Mouse (Mus musculus) testis, postnatal 14 days (tissue): ENCODE results near the gene Supt3.

ENCODE experiments used
- DNase-seq: peaks from one replicate; pipeline ENCODE4 v3.0.0; 2021; ENCODE audit warnings: low spot score

The Supt3 gene

DNA sequence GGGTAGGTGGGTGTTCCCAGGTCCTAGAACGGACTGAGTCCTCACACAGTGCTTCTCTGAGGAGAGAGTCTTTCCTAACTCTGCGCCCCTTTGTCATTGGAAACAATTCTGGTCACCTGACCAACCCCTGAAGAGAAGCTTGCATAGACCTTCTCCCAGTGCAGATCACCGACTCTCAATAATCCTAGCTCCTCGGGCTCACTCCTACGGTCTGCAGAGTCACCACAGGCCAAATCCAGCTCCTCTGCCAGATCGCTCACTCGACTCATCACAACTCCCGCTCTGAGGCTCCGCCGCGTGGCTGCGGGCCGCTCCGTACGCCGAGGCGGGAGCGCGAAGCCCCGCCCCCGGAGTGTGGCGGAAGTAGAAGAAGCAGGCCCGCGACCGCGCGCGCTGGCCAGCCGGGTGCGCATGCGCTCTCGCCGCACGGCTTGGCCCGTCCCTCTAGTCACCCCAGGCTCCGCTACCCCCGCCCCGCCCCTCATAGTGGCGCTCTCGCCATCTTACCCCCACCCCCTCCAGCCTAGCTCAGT lies at the start of gene Supt3:
TSS of gene Supt3 (plus strand) at position 415 of the 533 bp plus-strand sequence.
- peak; percentile 95 for DNase-seq

DNA sequence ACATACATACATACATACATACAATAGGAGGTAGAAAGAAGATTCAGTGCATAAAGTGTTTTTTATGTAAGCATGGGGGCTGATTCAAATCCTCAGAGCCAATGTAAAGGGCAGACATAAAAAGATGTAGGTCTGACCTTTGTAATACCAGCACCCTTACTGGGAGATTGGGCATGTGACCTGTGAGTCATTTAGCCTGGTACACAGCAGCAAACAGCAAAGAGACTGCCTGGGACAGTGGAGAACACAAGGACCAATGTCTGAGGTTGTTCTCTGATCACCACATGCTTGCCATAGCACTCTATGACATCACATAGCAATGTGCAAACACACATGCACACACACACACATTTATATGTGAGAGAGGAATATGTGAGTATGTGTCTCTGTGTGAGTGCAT lies 49.3 kb upstream of the Supt3 start:
- DNase-seq, result no peak

GRCm38 (mm10) chr17:44728464-44728863 lies 48.5 kb upstream of the Supt3 start:
- no peak for DNase-seq

- no peak for DNase-seq
Observed at GRCm38 (mm10) chr17:44733544-44734310, 43.2 kb upstream of the Supt3 start.

- DNase-seq, result peak; percentile 18
Observed at GRCm38 (mm10) chr17:44734501-44735222, 42.3 kb upstream of the Supt3 start.

DNA sequence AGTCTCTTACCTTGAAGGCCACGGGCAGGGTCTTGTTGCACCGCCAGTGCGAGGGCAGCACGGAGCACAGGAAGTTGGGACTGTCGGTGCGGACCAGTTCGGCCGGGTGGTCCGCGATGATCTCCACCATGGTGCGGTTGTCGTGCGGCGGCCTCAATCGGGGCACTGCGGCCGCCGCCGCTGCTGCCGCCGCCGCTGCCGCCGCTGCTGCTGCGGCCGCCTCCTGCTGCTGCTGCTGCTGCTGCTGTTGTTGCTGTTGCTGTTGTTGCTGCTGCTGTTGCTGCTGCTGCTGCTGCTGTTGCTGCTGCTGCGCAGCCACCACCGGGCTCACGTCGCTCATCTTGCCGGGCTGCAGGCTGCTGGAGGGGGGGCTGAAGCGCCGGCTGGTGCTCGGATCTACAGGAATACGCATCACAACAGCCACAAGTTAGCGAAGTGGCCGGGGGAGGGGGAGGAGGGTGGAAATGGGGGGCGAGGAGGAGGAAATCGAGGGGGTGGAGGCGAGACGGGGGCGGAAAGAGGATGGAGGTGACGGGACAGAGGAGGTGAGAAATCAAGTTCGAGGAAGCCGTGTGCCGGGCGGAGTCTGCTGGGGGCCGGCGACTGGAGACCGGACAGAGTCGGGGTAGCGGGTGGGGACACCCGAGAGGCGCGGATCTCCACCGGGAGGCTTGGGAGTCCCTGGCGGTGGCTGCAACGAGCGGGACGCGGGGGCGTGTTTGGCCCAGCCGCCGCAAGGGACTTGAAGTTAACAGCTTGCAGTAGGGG lies 41.5 kb upstream of the Supt3 start:
- DNase-seq, result no peak

DNA sequence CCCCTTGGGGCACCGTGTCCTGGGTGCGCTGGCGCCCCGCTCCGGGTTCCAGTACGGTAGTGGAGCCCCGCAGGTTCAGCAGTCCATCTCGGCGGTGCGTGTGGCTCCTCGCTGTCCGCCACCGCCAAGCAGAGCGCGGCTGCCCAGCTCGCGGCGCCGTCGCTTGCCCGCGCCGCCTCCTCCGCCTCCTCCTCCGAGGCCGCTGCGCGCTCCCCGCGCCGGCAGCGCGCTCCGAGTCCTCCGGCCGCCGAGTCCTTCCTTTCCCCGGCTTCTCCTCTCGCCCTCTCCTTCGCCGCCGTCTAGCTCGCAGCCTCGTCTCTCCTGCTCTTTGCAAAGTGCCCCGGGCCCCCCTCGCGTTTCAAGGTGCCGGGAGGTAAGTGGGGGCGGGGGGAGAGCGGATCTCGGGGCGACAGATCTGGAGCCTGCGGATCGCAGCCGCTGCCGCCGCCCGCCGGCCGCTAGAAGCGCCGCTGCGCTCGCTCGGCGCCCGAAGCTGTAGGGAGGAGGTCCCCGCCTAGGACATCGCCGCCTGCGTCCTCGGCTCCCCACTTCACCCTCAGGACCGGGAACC lies 40.9 kb upstream of the Supt3 start:
- peak; percentile 34 for DNase-seq

- no peak for DNase-seq
Observed at GRCm38 (mm10) chr17:44737275-44738120, 39.5 kb upstream of the Supt3 start.

- DNase-seq, result no peak
Observed at GRCm38 (mm10) chr17:44738121-44738637, 38.8 kb upstream of the Supt3 start.

- DNase-seq, result no peak
Observed at GRCm38 (mm10) chr17:44742246-44742645, 34.7 kb upstream of the Supt3 start.

GRCm38 (mm10) chr17:44743780-44744179 lies 33.2 kb upstream of the Supt3 start:
- DNase-seq, result no peak

- no peak for DNase-seq
Observed at GRCm38 (mm10) chr17:44745378-44745777, 31.6 kb upstream of the Supt3 start.

DNA sequence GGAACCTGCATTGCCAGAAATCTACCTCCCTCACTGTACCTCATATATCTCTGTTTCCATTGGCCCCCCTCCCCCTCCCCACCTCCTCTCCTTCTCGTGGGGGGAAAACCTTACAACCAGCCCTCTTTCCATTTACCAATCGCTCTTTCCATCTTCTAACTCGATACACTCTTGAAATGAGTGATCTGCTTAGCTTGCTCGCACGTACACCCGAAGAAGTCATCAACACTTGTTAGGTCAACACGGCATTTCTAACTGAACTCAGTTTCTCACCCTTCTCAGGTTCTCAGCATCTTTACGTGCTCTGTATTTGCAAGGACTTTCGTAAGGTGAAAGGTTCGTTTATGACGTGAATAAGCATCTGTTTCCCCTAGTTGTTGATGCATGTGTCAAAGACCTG lies 10.6 kb upstream of the Supt3 start:
- no peak for DNase-seq

DNA sequence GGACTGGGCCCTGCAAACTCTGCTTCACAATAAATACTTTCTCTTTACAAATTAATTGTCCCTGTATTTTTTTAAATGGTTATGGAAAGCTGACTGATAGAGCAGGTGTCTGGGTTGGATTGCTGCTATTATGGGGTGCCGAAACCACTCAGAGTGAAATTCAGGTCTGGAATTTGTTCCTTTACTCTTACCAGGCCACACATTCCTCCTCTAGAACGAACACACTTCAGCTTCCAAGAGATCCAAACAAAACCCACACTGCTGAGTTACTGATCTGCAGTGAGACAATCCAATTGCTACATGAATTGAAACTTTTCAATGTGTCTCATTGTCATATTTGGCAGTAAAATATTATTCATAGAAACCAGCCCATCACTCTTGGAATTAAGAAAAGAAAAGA lies 10.0 kb upstream of the Supt3 start:
- DNase-seq, result no peak

- no peak for DNase-seq
Observed at GRCm38 (mm10) chr17:44767375-44767774, 9.6 kb upstream of the Supt3 start.

- DNase-seq, result no peak
Observed at GRCm38 (mm10) chr17:44768522-44768921, 8.4 kb upstream of the Supt3 start.

GRCm38 (mm10) chr17:44770871-44771270 lies 6.1 kb upstream of the Supt3 start:
- no peak for DNase-seq

DNA sequence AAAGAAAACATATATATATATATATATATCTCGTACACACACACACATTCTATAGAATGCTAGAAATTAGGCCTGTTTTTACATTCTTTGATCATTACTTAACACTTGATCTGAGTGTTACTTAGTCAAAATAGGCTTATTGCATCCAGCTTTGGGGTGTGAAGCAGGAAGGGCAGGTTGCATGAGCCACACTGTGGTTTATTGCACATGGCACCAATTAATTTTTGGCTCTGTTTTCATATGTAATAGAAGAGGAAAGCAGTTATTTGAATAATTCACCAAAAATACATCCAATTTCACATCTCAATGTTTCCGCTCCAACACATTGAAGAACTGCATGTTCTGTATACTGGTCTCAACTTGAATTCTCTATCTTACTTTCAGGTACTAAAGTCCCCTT lies 4.4 kb upstream of the Supt3 start:
- no peak for DNase-seq

DNA sequence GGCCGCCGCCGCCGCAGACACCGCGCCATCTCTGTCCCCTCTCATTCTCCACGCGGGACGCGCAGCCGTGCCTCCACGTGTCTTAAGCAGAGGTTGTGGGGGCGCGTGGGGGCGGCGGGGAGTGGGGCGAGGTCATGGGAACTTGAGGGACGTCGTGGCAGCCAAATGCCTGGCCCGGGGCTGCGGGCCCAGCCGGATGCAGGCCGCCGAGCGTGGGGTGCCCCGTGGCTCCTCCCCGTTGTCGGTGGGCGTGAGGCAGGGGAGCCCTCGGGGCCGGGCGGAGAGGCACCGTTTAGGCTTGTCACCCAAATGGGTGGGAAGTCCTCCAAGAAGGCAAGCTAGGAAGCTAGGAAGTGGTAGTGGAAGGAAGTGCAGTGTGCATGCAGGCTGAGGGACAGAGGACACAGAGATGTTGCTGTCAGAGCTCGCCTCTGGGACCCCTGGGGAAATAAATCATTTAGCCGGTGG lies 419 bp downstream of the Supt3 start:
- peak; percentile 75 for DNase-seq

DNA sequence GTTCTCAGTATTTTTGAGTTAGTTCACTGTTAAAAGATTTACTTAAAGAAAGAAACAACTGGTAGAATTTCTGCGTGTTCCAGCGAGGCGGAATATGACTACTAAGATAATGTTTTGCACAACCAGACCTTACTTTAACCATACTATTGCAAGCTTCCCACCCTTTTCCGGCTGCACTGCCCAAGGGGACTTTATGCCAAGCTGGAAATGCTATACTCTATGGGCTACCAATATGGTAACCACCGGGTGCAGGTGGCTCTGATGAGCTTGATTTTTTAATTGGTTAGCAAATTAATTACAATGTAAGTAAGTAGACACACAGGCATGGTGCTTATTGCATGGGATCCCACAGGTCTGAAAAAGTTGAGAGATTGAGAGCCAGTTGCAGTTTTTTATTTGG lies 1.2 kb downstream of the Supt3 start:
- DNase-seq, result no peak

DNA sequence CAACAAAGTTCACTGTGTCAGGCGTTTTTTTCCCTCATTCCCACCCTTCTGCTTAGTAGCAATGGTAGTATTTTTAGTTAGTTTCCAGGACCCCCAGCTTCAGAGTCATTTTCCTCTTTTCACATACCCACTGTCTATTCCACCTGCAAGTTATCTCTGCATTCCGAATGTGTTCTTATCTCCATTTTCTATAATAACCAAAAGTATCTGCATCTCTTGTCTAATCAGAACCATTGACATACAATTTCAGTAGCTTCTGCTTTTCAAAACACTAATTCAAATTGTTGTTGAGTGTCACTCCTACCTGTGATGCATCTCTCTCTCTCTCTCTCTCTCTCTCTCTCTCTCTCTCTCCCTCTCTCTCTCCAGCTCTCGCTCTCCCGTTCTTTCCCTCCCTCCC lies 3.4 kb downstream of the Supt3 start:
- DNase-seq, result no peak
